Mouse (Mus musculus): ENCODE measurements around the gene Eef1g. TPM values are rescaled to one million over a fixed set of nuclear protein-coding genes. Genes with fewer than 3 reads are reported as not detected.

The Eef1g gene
- polyA plus RNA-seq, 1 experiment from 2014 or later: 284 TPM

GRCm38 (mm10) chr19:8976535-8976934 lies 9.7 kb downstream of the Eef1g start:
- Histone ChIP-seq H3K4me1 (ENCODE audit: control insufficient read depth, insufficient read depth, low read depth, low read length) (no peaks in the 10 kb centered on the region), H3K27me3 (replicated peaks; ENCODE audit: control insufficient read depth, insufficient read depth, low read length) (no peaks in the 10 kb centered on the region), H3K36me3 (ENCODE audit: control insufficient read depth, insufficient read depth, low read length) (peaks cover 59% of the 10 kb centered on the region), H3K4me2 (ENCODE audit: low read length) (no peak overlapping the region), H3K9me3 (ENCODE audit: control insufficient read depth, low read length) (no peaks in the 10 kb centered on the region), H3K4me3 (ENCODE audit: low read length) (no peak overlapping the region), H3K9ac (ENCODE audit: low read depth, low read length) (no peak overlapping the region), H3K27ac (ENCODE audit: low read depth, low read length) (no peak overlapping the region)
- ATAC-seq: peak; percentile 62; the same call in 1 of the 2 replicates
- 60% methylated on average over 3 of the region's 3 CpGs for WGBS

- peaks cover 27% of the 10 kb centered on the region for H3K36me3 ChIP-seq (ENCODE audit: control insufficient read depth, insufficient read depth, low read length)
- H3K27ac ChIP-seq (ENCODE audit: low read depth, low read length): no peak overlapping the region
- H3K9me3 ChIP-seq (ENCODE audit: control insufficient read depth, low read length): no peaks in the 10 kb centered on the region
- peaks cover 20% of the 10 kb centered on the region for H3K4me1 ChIP-seq (ENCODE audit: control insufficient read depth, insufficient read depth, low read depth, low read length)
- WGBS: 59% methylated on average over 5 of the region's 5 CpGs
- no peak for ATAC-seq
- H3K4me2 ChIP-seq (ENCODE audit: low read length): no peak overlapping the region
- no peak overlapping the region for H3K4me3 ChIP-seq (ENCODE audit: low read length)
- no peaks in the 10 kb centered on the region for H3K27me3 ChIP-seq (replicated peaks; ENCODE audit: control insufficient read depth, insufficient read depth, low read length)
- H3K9ac ChIP-seq (ENCODE audit: low read depth, low read length): no peak overlapping the region
Observed at GRCm38 (mm10) chr19:8980771-8981170, 13.9 kb downstream of the Eef1g start.

GRCm38 (mm10) chr19:8981450-8982168 lies 14.8 kb downstream of the Eef1g start:
- Histone ChIP-seq H3K4me1 (ENCODE audit: control insufficient read depth, insufficient read depth, low read depth, low read length) (peaks cover 20% of the 10 kb centered on the region), H3K4me2 (ENCODE audit: low read length) (no peak overlapping the region), H3K36me3 (ENCODE audit: control insufficient read depth, insufficient read depth, low read length) (peaks cover 27% of the 10 kb centered on the region), H3K27me3 (replicated peaks; ENCODE audit: control insufficient read depth, insufficient read depth, low read length) (no peaks in the 10 kb centered on the region), H3K27ac (ENCODE audit: low read depth, low read length) (no peak overlapping the region), H3K9me3 (ENCODE audit: control insufficient read depth, low read length) (no peaks in the 10 kb centered on the region), H3K9ac (ENCODE audit: low read depth, low read length) (no peak overlapping the region), H3K4me3 (ENCODE audit: low read length) (no peak overlapping the region)
- 60% methylated on average over 2 of the region's 2 CpGs for whole genome bisulfite sequencing
- no peak for ATAC-seq

- Histone ChIP-seq H3K27ac (ENCODE audit: low read depth, low read length) (no peak overlapping the region), H3K4me2 (ENCODE audit: low read length) (no peak overlapping the region), H3K9me3 (ENCODE audit: control insufficient read depth, low read length) (no peaks in the 10 kb centered on the region), H3K4me1 (ENCODE audit: control insufficient read depth, insufficient read depth, low read depth, low read length) (peaks cover 20% of the 10 kb centered on the region), H3K27me3 (replicated peaks; ENCODE audit: control insufficient read depth, insufficient read depth, low read length) (no peaks in the 10 kb centered on the region), H3K36me3 (ENCODE audit: control insufficient read depth, insufficient read depth, low read length) (peaks cover 22% of the 10 kb centered on the region), H3K4me3 (ENCODE audit: low read length) (no peak overlapping the region), H3K9ac (ENCODE audit: low read depth, low read length) (no peak overlapping the region)
- no peak for ATAC-seq
- WGBS: 48% methylated on average over 5 of the region's 5 CpGs
Observed at GRCm38 (mm10) chr19:8982303-8983149, 15.7 kb downstream of the Eef1g start.

GRCm38 (mm10) chr19:8983150-8983650 lies 16.4 kb downstream of the Eef1g start:
- H3K27ac ChIP-seq (ENCODE audit: low read depth, low read length): no peak overlapping the region
- H3K4me3 ChIP-seq (ENCODE audit: low read length): no peak overlapping the region
- peaks cover 20% of the 10 kb centered on the region for H3K4me1 ChIP-seq (ENCODE audit: control insufficient read depth, insufficient read depth, low read depth, low read length)
- WGBS: 47% methylated on average over 4 of the region's 4 CpGs
- no peak overlapping the region for H3K9ac ChIP-seq (ENCODE audit: low read depth, low read length)
- ATAC-seq: no peak
- no peaks in the 10 kb centered on the region for H3K9me3 ChIP-seq (ENCODE audit: control insufficient read depth, low read length)
- H3K36me3 ChIP-seq (ENCODE audit: control insufficient read depth, insufficient read depth, low read length): peaks cover 16% of the 10 kb centered on the region
- peaks cover 3% of the 10 kb centered on the region; the same call in 1 of the 2 replicates for H3K27me3 ChIP-seq (replicated peaks; ENCODE audit: control insufficient read depth, insufficient read depth, low read length)
- no peak overlapping the region for H3K4me2 ChIP-seq (ENCODE audit: low read length)

GRCm38 (mm10) chr19:8984255-8984868 lies 17.5 kb downstream of the Eef1g start:
- Histone ChIP-seq H3K27me3 (replicated peaks; ENCODE audit: control insufficient read depth, insufficient read depth, low read length) (peaks cover 6% of the 10 kb centered on the region; the same call in 1 of the 2 replicates), H3K4me1 (ENCODE audit: control insufficient read depth, insufficient read depth, low read depth, low read length) (peaks cover 25% of the 10 kb centered on the region), H3K9me3 (ENCODE audit: control insufficient read depth, low read length) (no peaks in the 10 kb centered on the region), H3K36me3 (ENCODE audit: control insufficient read depth, insufficient read depth, low read length) (0 out of 2 replicates have a peak, but pooled peaks cover 6% of the 10 kb centered on the region), H3K9ac (ENCODE audit: low read depth, low read length) (no peak overlapping the region), H3K4me2 (ENCODE audit: low read length) (peak overlapping the region; percentile 35), H3K27ac (ENCODE audit: low read depth, low read length) (no peak overlapping the region), H3K4me3 (ENCODE audit: low read length) (no peak overlapping the region)
- peak; percentile 66 for ATAC-seq
- 6% methylated on average over 7 of the region's 7 CpGs for WGBS

GRCm38 (mm10) chr19:8985891-8986290 lies 19.1 kb downstream of the Eef1g start:
- Histone ChIP-seq H3K4me1 (ENCODE audit: control insufficient read depth, insufficient read depth, low read depth, low read length) (peaks cover 37% of the 10 kb centered on the region), H3K9me3 (ENCODE audit: control insufficient read depth, low read length) (no peaks in the 10 kb centered on the region), H3K27me3 (replicated peaks; ENCODE audit: control insufficient read depth, insufficient read depth, low read length) (peaks cover 16% of the 10 kb centered on the region), H3K36me3 (ENCODE audit: control insufficient read depth, insufficient read depth, low read length) (no peaks in the 10 kb centered on the region), H3K9ac (ENCODE audit: low read depth, low read length) (no peak overlapping the region), H3K4me3 (ENCODE audit: low read length) (no peak overlapping the region), H3K4me2 (ENCODE audit: low read length) (no peak overlapping the region), H3K27ac (ENCODE audit: low read depth, low read length) (no peak overlapping the region)
- ATAC-seq: no peak
- 73% methylated on average over 5 of the region's 5 CpGs for WGBS

- no peaks in the 10 kb centered on the region for H3K9me3 ChIP-seq (ENCODE audit: control insufficient read depth, low read length)
- H3K4me3 ChIP-seq (ENCODE audit: low read length): no peak overlapping the region
- ATAC-seq: no peak
- peaks cover 37% of the 10 kb centered on the region for H3K4me1 ChIP-seq (ENCODE audit: control insufficient read depth, insufficient read depth, low read depth, low read length)
- H3K4me2 ChIP-seq (ENCODE audit: low read length): no peak overlapping the region
- H3K27ac ChIP-seq (ENCODE audit: low read depth, low read length): no peak overlapping the region
- 44% methylated on average over 2 of the region's 2 CpGs for WGBS
- no peaks in the 10 kb centered on the region for H3K36me3 ChIP-seq (ENCODE audit: control insufficient read depth, insufficient read depth, low read length)
- no peak overlapping the region for H3K9ac ChIP-seq (ENCODE audit: low read depth, low read length)
- H3K27me3 ChIP-seq (replicated peaks; ENCODE audit: control insufficient read depth, insufficient read depth, low read length): peaks cover 16% of the 10 kb centered on the region
Observed at GRCm38 (mm10) chr19:8987816-8988215, 21.0 kb downstream of the Eef1g start.
